Mouse (Mus musculus): ENCODE measurements at regions not wholly inside any gene's neighbourhood (a gene's known extent, or its start where the extent isn't known, plus 50 kb on each side); places are given as distances from the start of the nearest gene placed in this dataset.

DNA sequence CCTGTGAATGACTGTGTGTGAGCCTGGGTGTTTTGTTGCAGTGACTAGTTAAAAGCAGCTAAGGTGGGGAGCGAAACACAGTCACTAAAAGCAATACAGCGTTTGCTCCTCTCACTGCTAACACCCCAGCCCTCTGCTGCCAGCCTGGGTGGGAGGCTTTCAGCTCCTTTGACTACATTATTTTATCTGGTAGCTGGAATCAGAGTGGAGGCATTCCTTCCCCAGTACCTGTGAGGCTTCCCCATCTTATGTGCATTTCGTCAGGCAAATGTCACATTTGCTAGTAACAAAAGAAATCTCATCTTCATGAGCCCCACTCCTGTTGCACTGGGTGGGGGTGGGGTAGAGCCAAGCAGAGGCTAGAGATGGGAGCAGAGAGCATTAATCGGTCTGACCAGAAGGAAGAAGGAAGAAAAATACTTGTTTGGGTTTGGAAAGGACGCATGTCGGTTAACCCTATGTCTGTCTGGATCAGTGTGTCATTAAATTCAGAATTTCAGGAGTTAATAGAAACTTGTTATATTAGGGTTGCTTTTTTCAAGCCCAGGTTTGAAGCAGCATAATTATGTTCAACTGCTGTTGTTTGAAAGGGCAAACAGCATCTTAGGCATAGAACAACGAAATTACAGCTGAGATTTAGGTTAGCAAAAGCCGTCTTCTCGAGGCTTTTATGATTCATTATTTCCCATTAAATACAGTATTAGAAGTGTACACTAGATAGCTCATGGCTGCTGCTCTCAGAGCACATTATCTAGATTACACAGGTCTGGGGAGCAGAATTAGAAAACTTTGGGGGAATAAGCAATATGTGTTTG, 269.3 kb downstream of the Meis1 start:
- no peak for DNase-seq
- no peak for TF ChIP-seq CTCF (IDR thresholded peaks at IDR 0.05)
- Histone ChIP-seq H3K4me3 (no peak overlapping the region), H3K27ac (no peak overlapping the region)
- intact Hi-C loops (cut with DNase I) = no loop called here

DNA sequence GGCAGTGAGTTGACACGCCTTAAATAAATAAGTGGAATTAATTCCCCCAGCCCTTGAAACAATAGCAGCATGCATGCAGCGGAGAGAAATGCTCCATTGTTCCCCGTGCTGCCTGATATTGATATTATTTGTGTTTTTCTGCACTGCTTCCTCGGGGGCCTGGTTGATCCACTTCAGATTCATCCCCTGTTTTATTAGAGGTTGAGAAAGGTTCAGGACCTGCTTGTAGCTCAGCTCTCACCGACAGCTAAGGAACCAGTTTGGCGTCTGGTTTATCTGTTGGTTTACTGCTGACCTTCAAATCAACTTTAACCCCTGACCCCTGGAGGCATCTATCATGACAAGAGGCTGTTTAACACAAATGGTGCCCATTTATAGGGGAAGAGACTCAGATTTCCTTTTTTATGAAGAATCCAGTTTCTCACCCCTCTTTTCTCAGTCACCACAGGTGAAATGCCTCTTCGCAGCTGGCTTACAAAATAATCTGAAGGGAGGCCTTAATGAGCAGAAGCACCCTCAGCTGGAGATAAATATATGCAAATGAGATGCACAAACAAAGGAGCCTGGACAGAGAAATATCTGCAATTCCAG, 270.8 kb downstream of the Meis1 start:
- no peak for DNase-seq
- intact Hi-C loops (cut with DNase I) = no loop called here
- no peak for TF ChIP-seq CTCF (IDR thresholded peaks at IDR 0.05)
- no peak overlapping the region for H3K4me3 ChIP-seq
- H3K27ac ChIP-seq = no peak overlapping the region

DNA sequence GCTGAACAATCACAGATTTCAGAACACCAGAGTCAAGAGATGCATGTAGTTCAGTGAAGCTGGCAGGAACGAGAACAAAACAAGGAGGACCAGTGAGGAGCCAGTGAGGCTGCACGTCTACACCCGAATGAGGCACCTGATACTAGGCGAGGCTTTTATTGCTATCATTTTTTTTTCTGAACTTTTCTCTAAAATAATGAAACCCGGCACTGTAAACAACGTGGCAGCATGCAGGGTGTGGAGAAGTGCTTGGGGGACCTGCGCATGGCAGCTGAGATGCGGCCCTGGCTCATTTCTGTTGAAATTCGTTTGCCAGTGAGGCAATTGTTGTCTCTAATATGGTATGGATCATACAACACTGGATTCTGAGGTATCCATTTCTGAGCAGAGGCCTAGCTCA, 271.4 kb downstream of the Meis1 start:
- no peak for TF ChIP-seq CTCF (IDR thresholded peaks at IDR 0.05)
- intact Hi-C loops (cut with DNase I) = no loop called here
- no peak overlapping the region for H3K27ac ChIP-seq
- DNase-seq = no peak
- H3K4me3 ChIP-seq = no peak overlapping the region

DNA sequence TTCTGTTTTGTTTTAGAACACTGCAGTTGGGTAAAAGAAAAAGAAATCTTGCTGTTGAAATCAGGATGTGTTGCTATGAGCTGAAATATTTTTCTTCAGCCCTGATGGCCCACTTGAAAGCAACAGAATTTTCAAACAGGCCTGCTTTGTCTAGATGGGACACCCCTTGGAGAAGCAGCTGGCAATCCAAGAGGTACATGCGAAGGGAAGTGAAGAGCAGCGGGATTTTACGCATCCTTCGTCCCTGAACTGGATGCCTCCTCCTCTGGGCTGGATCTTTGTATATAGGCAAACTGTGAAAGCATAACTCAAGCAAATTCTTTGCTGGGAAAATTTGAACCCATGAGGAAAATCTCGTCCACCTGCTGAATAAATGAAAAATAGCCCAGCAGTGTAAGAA, 272.3 kb downstream of the Meis1 start:
- Histone ChIP-seq H3K27ac (no peak overlapping the region), H3K4me3 (no peak overlapping the region)
- TF ChIP-seq CTCF (IDR thresholded peaks at IDR 0.05) = no peak
- DNase-seq = no peak
- intact Hi-C loops (cut with DNase I) = no loop called here

DNA sequence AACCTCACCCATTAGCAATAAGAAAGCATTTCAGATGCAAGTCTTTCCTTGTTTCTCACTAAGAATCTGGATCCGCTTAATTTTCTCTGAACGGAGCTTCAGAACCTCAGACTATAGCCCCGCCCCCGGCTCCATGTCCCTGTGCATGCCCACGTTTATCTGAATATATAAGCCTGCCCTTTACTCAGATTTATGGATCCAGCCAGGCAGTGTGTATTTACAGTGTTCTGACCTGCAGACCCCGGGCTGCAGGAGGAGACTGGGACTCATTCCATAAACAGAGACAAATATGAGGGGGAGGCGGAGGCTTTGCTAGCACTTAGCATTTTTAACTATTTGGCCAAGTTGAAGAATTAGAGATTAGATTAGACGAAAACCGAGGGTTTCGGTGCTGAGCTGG, 272.9 kb downstream of the Meis1 start:
- intact Hi-C loops (cut with DNase I) = no loop called here
- Histone ChIP-seq H3K27ac (no peak overlapping the region), H3K4me3 (no peak overlapping the region)
- DNase-seq = no peak
- TF ChIP-seq CTCF (IDR thresholded peaks at IDR 0.05) = no peak

DNA sequence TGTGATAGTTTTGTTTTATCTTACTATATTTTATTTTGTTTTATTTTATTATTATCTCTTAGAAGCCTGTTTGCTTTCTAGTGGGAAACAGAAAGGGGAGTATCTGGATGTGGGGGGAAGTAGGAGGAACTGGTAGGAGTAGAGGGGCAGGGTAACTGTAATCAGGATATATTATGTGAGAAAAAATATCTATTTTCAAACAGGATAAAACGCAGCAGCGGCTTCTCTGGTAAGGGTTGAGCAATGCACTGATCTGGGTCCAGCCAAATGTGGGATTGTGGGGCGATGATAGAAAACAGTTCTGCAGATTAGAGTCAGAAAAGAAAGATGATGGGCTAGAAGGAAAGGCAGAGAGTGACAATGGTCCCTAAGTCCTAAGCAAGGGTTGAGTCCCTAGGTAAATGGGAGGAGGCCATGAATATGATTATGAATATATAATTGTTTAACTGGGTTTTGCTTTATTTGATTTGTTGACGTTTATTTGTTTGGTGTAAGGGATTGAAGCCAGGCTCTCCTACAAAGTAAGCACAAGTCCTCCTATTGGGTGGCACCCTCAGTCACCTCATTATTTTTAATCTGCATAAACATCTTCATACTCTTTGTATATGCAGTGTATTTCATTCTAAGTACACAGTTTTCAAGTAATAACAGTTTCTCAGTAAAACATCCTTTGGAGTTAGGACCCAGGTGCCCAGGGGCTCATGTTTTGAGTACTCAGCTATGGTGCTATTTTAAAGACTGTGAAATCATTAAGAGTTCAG, 283.7 kb downstream of the Meis1 start:
- no peak overlapping the region for H3K27ac ChIP-seq
- intact Hi-C loops (cut with DNase I) = no loop called here
- H3K4me3 ChIP-seq = no peak overlapping the region
- TF ChIP-seq CTCF (IDR thresholded peaks at IDR 0.05) = no peak
- no peak for DNase-seq

DNA sequence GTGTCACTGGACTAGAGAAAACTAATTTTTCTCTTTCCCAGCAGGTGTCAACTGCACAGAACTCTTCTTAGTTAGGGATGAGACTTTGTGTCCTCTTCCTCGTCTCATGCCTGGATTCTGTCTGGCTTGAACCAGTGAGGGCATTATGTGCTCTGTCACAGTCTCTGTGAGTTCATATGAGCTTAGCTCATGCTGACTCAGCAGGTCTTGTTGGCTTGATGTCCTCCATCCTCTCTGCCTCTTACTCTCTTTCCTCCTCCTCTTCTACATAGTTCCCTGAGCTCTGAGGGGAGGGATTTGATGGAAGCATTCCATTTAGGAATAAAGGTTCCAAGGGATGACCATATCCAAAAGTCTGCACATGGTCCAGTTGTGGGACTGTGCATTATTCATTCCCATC, 284.7 kb downstream of the Meis1 start:
- Histone ChIP-seq H3K27ac (no peak overlapping the region), H3K4me3 (no peak overlapping the region)
- no peak for TF ChIP-seq CTCF (IDR thresholded peaks at IDR 0.05)
- intact Hi-C loops (cut with DNase I) = no loop called here
- no peak for DNase-seq

DNA sequence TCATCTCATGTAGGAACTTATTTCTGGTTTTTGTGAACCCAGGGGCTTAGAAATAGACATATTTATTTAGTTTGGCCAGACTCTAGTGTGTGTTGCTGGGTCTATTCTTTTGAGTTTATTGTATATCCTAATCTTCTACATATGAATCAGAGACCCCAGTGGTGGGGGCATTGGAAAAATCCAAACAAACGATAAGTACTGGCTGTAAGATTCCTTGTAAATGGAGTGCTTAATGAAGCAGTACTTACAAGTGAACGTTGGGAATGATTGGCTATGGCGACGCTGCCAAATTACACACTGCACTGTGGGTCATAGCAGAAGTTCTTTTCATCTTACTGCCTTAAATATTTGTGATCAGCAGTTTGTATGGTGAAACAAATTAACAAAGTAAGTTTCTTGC, 289.0 kb downstream of the Meis1 start:
- intact Hi-C loops (cut with DNase I) = no loop called here
- TF ChIP-seq CTCF (IDR thresholded peaks at IDR 0.05) = no peak
- no peak overlapping the region for H3K27ac ChIP-seq
- no peak overlapping the region for H3K4me3 ChIP-seq
- no peak for DNase-seq

DNA sequence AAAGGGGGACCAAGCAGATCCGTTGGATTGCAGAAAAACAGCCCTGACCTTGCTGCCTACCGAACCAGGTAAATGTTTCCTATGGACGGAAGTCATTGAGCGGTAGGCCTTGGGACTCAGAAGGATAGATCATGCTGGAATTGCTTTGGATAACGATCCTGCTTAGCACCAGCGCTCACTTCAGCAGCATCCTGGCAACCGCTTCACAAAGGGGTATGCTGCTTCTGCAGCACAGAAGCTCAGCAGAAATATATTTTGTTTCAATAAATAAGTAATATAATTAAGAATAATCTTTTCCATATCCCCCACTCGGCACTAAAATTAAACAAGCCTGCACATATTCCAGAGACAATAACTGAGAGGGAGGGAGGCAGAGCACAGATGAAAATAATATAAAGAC, 296.0 kb downstream of the Meis1 start:
- no peak overlapping the region for H3K4me3 ChIP-seq
- no peak overlapping the region for H3K27ac ChIP-seq
- no peak for TF ChIP-seq CTCF (IDR thresholded peaks at IDR 0.05)
- DNase-seq = no peak
- intact Hi-C loops (cut with DNase I) = no loop called here

DNA sequence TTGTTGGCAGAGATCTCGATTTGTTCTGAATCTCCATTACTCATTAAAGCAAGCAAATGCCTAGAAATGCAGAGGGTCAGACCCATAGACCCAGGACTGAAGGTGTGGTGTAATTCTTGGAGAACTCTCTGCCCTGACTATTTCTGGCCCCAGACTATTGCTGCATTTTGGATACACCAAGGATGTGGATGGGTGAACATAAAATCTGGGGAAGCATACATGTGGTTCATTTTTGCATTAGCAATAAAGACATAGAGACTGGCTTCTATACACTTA, 303.0 kb downstream of the Meis1 start:
- TF ChIP-seq CTCF (IDR thresholded peaks at IDR 0.05) = no peak
- Histone ChIP-seq H3K27ac (no peak overlapping the region), H3K4me3 (no peak overlapping the region)
- intact Hi-C loops (cut with DNase I) = no loop called here
- DNase-seq = no peak

DNA sequence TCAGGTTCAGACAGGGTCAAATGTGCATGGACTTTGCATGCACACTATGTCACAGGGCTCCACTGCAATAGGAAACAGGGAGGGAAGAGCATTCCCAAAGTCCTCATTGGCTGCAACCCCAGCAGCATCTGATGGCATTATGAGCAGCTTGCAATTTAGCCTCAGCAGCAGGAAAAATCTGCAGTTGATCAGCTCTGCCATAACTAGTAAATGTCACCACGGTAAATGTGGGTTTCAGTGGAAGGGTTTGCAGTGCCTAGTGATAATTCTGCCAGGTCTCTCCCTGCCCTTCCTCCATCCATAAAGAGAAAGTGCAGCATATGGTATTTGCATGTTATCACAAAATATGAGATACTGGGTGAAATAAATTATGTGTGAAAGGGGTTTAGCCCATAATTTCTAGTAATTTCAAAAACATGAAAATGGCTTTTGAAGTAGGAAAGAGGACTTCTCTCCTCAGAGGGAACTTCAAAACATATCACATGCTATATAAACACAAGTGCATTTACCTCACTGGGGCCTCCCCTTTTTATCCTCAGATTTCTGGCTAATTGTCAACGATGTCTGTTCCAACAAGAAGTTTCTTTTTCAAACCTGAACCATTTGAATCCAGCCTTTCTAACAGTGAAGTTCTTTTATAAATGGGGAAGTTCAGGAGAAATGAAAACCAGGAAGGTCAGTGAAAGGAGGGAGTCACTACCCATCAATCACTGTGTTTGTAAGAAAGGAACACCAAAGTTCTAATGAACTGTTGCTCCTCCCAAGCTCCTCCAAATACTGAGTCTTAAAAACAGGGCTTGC, 303.5 kb downstream of the Meis1 start:
- Histone ChIP-seq H3K27ac (no peak overlapping the region), H3K4me3 (no peak overlapping the region)
- TF ChIP-seq CTCF (IDR thresholded peaks at IDR 0.05) = no peak
- intact Hi-C loops (cut with DNase I) = no loop called here
- DNase-seq = no peak

DNA sequence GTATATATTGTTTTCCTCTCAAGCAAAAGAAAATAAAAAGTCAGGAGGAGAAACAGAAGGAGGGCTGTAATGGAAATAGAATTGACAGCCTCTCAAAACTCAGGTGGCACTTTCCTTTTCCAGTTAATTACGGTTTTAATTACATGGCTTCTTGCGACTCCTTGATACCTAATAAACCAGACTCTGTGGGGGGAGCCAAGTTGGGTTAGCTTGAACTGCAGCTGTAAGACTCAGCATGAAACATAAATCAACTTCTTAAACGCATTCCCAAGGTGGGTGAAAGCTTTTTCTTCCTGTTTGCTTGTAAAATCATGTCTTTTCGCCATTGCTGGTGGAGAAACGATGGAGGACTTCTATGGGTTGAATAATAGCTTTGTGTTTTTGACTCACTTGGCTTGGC, 304.4 kb downstream of the Meis1 start:
- intact Hi-C loops (cut with DNase I) = no loop called here
- H3K4me3 ChIP-seq = no peak overlapping the region
- DNase-seq = no peak
- TF ChIP-seq CTCF (IDR thresholded peaks at IDR 0.05) = no peak
- H3K27ac ChIP-seq = no peak overlapping the region

DNA sequence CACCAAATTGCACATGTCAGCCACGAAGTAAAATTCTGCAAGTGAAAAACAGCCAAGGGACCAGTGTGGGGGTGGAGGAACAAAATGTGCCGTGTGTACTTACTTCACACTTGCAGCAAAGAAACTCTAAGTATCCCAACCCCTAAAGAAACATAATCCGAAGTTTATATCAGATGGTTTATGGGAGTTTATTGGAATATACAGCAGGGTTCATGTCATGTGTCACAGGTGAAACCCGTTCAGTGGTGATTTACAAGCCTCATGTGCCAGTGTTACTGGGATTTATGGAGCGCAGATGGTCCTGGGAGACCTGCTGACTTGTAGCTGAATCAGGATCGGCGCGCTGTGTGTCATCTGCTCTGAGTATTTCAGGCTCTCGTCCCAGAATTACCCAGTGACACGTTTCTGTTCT, 306.1 kb downstream of the Meis1 start:
- intact Hi-C loops (cut with DNase I) = no loop called here
- Histone ChIP-seq H3K4me3 (no peak overlapping the region), H3K27ac (no peak overlapping the region)
- no peak for DNase-seq
- TF ChIP-seq CTCF (IDR thresholded peaks at IDR 0.05) = no peak
